Mouse (Mus musculus): ENCODE data around the gene Dynll2. TPM values are rescaled to one million over a fixed set of nuclear protein-coding genes. Genes with fewer than 3 reads are reported as not detected.

Gene Dynll2
- 71.1 and 101 TPM in 2 replicates for polyA plus RNA-seq (2012; rRNA removed)

DNA sequence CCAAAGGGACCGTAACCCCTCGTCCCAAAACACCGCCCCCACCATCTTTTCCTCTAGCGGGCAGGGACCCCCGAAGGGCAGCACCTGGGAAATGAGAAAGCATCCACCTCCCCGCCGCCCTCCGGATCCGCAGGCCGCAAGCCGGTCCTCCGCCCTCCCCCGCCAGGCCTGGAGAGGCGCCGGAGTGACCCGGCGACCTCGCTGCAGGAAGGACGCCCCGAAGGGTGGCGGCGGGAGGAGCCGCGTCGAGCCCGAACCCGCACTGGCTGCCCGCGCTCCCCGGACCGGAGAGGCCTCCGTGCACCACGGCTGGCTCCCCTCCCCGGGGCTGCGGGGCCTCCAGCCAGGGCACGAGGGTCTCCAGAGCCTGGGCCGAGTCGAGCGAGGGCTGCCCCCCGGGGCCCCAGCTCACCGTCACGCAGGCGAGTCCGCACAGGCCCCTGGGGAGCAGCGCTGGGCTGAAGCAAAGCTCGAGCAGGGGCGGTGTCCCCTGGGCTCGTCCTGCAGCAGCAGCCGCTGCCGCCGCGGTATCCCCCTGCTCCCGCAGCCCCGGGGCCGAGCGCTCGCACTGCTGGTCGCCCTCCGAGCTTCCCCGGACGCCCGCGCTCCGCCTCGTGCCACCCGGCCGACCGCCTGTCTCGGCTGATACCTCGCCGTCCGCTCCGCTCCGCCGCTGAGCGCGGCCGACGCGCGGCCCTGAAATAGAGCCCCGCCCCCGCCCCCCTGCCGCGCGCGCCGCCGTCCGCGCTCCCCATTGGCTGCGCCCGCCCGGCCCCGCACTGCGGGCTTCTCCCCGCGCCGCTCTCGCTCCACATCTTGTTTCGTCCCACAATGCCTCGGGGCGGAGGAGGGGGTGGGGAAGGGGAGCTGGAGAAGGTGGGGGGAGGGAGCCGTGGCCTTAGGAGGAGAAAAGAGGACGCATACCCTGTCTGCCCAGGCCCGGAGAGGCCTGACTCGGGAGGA lies at the start of gene Dynll2:
Gene Dynll2, minus strand, starts transcription at position 703 of the 963 bp plus-strand sequence.
- WGBS = under 1% methylated on average over 106 of the region's 107 CpGs
- DNase-seq (ENCODE audit: low read depth, low spot score) = no peak

DNA sequence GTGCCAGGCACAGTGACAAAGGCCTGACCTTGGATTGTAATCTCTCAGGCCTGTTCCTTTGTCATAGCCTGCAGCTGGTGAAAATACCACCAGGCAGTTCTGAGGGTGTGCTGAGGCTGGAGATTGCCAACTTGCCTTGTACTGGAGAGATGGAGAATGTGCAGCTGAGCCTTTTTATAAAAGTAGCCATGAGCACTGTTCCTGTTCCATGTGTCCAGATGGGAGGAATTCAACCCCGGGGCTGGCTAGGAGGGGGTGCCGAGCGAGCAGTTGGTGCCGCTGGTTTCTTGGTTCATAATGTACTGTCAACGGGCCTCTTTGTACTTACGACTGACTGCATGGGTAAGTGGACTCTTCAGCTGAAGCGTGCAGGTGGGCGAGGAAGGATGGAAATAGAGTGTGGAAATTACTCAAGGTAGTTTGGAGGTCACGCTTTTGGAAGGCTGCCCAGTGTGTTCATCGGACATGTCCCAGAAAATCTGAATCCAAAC lies 49.5 kb upstream of the Dynll2 start:
- no peak for DNase-seq (ENCODE audit: low read depth, low spot score)
- WGBS = 84% methylated on average over 10 of the region's 10 CpGs

DNA sequence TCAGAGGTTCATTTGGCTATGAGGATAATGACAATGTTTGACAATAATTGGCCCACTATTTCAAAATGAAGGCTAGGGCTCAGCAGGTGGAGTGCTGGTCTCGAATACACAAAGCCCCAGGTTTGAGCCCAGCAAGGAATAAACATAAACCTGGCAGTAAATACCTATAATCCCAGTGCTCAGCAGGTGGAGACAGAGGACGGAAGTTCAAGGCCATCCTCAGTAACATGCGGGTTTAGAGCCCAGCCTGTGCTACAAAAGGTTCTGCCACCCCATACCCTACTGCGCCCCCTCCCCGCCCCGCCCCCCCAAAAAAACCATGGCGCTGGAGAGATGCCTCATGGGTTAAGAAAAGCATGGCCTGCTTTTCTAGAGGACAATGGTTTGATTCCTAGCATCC lies 48.6 kb upstream of the Dynll2 start:
- DNase-seq (ENCODE audit: low read depth, low spot score) = no peak
- 70% methylated on average over 7 of the region's 7 CpGs for WGBS

GRCm38 (mm10) chr11:88031753-88032152 lies 44.4 kb upstream of the Dynll2 start:
- 93% methylated on average over 5 of the region's 5 CpGs for WGBS
- no peak for DNase-seq (ENCODE audit: low read depth, low spot score)

- WGBS = 73% methylated on average over 2 of the region's 2 CpGs
Measured at GRCm38 (mm10) chr11:88030836-88031235, 43.5 kb upstream of the Dynll2 start.

GRCm38 (mm10) chr11:88030219-88030618 lies 42.9 kb upstream of the Dynll2 start:
- 79% methylated on average over 7 of the region's 7 CpGs for WGBS
- no peak for DNase-seq (ENCODE audit: low read depth, low spot score)

More at GRCm38 (mm10) chr11:88030836-88031235, 43.5 kb upstream of the Dynll2 start:
- DNase-seq (ENCODE audit: low read depth, low spot score) = no peak

DNA sequence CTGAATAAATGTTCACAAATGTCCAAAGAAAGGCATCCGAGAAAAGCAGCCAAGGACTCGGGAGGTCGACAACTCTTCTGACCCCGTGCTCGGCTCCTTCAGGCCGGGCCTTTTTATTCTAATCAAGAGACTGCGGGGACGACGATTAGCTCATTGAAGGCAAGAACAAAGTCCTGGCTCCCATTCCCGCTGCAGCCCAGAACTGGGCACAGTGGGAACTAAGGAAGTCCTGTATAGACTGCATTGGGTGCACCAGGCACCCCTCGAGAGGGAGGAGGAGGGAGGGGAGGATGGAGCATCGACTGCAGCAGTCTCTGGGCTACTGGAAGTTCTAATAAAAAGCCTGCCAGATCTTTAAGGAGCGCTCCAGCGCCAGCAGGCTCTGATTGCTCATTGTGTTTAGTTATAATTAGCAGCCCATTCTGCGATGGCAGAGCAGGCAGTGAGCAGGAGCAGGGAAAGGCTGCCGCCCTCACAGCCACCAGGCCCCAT lies 40.9 kb upstream of the Dynll2 start:
- 60% methylated on average over 16 of the region's 16 CpGs for WGBS

DNA sequence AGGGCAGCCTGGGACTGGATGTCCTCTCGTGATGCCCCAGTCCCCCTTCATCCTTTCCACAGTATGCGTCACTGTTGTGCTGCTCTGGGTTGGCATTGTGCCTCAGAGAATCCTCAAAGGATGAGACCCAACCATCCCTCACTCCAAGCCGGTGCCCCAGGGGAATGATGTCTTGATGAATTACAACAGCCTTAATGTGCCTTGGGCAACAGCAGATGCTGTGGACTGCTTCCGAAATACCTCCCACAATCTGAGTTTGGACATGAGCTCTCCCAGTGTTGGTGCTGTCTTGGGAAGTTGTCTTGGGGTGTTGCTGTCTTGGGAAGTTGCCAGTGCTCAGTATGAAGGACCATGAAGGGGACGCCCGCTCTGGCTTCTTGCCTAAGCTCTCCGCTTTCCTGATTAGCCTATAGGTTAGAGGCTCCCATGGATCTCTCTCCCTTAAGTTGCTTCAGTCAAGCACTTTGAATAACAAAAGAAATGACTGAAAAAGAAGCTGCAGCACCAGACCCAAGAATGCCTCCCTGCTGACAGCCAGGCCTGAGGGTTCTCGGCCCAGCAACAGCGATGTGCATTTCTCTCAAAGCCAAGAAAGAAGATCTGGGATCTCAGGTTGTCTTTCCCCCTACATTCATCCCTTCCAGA lies 40.2 kb upstream of the Dynll2 start:
- WGBS = 89% methylated on average over 9 of the region's 9 CpGs

More for the DNA sequence above, 40.9 kb upstream of the Dynll2 start:
- no peak for DNase-seq (ENCODE audit: low read depth, low spot score)

GRCm38 (mm10) chr11:88023933-88024332 lies 36.6 kb upstream of the Dynll2 start:
- 83% methylated on average over 2 of the region's 2 CpGs for WGBS
- DNase-seq (ENCODE audit: low read depth, low spot score) = no peak

More for the DNA sequence above, 40.2 kb upstream of the Dynll2 start:
- DNase-seq (ENCODE audit: low read depth, low spot score) = no peak

- 71% methylated on average over 6 of the region's 6 CpGs for WGBS
- no peak for DNase-seq (ENCODE audit: low read depth, low spot score)
Measured at GRCm38 (mm10) chr11:88015795-88016194, 28.5 kb upstream of the Dynll2 start.

GRCm38 (mm10) chr11:88015161-88015560 lies 27.8 kb upstream of the Dynll2 start:
- no peak for DNase-seq (ENCODE audit: low read depth, low spot score)
- WGBS = 89% methylated on average over 11 of the region's 11 CpGs

DNA sequence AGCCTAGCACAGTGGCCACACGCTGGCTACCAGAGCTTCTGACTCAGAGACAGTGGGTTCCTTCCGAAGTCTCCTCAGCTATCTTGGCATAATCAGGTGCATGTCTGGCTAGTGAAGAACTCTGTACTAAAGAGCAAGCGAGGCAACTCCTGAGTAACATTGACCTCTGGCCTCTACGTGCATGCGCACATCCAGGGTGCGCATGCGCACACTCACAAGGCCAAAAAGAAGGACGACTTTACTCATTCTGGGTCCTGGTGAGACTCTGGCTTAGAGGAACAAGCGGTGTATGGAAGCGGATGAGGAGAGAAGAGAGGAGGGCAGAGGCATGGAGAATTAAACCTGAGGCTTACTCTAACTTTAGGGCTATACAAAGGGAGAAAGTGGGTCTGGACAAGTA lies 26.3 kb upstream of the Dynll2 start:
- WGBS = 88% methylated on average over 10 of the region's 10 CpGs
- DNase-seq (ENCODE audit: low read depth, low spot score) = no peak

- DNase-seq (ENCODE audit: low read depth, low spot score) = no peak
- 85% methylated on average over 11 of the region's 11 CpGs for WGBS
Measured at GRCm38 (mm10) chr11:88012621-88013244, 25.4 kb upstream of the Dynll2 start.

DNA sequence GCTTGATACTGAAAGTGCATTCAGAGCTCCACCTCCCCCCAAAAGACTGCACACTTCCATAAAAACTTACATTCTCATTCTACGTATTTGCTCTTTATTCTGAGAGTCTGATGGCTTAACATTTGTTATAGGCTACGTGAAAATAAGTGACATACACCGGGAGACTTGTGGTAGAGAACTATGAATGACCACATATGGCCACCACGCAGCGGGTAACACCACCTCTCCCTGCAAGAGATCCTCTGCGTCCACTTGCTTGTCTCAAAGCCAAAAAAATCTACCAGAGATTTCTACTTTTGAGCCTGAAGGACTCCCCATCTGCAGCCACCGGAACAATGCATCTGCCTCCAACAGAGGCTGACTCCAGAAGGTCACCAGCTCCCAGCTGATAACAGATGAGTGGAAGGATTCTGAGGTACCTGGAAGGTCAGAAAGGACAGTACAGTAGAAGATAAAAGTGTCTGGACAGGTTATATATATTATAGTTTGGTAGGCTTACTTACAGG lies 24.6 kb upstream of the Dynll2 start:
- 81% methylated on average over 7 of the region's 7 CpGs for whole genome bisulfite sequencing
- DNase-seq (ENCODE audit: low read depth, low spot score) = no peak

DNA sequence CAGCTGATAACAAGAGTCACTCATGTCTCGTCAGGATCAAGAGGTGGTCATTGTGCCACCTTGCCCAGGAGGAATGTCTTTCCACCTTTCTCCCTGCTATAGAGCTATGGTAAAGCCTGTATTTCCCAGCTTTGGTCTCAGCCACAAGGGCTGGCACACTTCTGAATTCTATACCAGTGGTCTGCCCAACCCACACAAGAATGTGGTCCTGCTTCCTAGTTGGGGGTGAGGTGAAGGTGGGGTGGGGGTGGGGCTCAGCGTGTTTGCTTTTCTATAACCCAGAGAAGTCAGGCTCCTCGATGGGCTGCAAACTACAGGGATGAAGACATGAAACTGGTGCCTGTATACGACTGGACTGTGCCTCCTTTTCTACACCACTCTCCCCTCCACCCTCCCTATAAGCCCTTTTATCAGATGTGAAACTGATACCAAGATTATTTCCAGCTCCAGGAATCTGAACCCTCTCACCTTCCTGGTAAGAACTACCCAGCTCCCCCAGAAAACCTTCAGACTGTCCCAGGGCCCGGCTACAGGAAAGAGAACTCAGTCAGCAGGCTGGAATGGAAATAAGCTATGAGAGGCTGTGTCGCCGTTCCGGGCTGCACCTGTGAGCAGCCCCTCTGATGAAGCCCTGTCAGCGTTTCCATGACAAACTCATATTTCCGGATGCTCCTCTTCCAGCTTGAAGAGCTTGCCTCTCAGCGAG lies 24.0 kb upstream of the Dynll2 start:
- WGBS = 39% methylated on average over 11 of the region's 11 CpGs
- no peak for DNase-seq (ENCODE audit: low read depth, low spot score)

DNA sequence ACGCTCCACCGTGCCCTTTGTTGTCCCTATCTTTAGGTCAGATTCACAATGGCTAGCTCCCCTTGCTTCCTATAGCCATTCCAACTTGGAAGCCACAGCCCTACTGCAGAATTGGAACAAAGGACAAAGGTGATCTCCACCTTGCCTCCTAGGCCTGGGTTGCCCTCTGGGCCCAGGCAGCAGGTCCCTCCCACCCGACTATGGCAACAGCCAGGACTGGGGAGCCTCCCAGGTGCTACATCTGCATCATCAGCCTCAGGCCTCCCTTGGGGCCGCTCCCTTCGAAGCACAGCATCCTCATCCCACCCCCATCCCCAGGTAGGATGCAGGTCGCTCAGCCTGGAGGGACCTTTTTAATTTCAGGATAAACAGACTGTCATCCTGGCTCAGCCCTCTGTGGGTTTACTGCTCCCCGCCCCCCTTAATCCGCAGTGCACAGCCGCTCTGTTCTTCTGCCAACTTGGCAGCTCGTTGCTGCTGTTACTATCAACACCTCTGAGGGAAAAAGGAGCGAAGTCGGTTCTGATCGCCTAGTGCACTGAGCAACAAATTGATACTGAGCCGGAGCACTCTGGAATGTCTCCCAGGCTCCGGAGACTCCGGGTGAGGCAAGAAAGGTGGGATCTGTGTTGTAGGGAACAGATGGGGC lies 22.3 kb upstream of the Dynll2 start:
- 16% methylated on average over 16 of the region's 16 CpGs for WGBS
- no peak for DNase-seq (ENCODE audit: low read depth, low spot score)

- 23% methylated on average over 1 of the region's 1 CpGs for WGBS
- no peak for DNase-seq (ENCODE audit: low read depth, low spot score)
Measured at GRCm38 (mm10) chr11:88008641-88009040, 21.3 kb upstream of the Dynll2 start.

- WGBS = 37% methylated on average over 2 of the region's 2 CpGs
- no peak for DNase-seq (ENCODE audit: low read depth, low spot score)
Measured at GRCm38 (mm10) chr11:88004123-88004522, 16.8 kb upstream of the Dynll2 start.

- WGBS = 67% methylated on average over 4 of the region's 4 CpGs
- no peak for DNase-seq (ENCODE audit: low read depth, low spot score)
Measured at GRCm38 (mm10) chr11:88002738-88003137, 15.4 kb upstream of the Dynll2 start.
